Mouse (Mus musculus): ENCODE measurements around the gene B430306N03Rik.

- TF ChIP-seq CTCF (IDR thresholded peaks at IDR 0.05; ENCODE audit: low read depth), result no peak
- TF ChIP-seq EP300 (IDR thresholded peaks at IDR 0.05; ENCODE audit: low read depth), result no peak
These were observed 55.7 kb downstream of the B430306N03Rik start for GRCm38 (mm10) chr17:48371621-48372020.

Data from heart, postnatal 0 days (tissue).